ENCODE assay signal across 23 mouse cellular contexts in the genomic region with DNA sequence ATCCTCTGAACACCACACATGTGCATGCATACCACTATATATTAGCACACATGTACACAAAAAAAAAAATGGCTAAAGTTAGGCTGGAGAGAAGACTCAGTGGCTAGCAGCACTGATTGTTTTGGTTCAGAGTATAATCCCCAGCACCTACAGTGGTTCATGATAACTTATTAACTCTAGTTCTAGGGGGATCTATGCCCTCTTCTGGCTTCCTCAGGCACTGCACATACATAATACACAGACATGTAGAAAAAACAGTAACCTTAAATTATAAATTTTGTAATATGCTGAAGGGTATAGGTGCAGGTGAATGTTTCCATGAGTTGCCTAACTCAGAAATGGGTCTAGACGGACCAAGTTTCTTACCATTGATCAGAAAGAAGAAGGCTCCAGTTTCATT. TPM values are rescaled to one million over a fixed set of nuclear protein-coding genes. Genes with fewer than 3 reads are reported as not detected.
A peak's percentile ranks its signal among the peaks of the same experiment; 100 is the strongest.
DNase-seq lines count a peak whose midpoint lies in the region; ATAC-seq and TF ChIP-seq lines count a peak whose summit lies in the region.
"Had no signal": no experiment of that assay in that cellular context is flagged by ENCODE, and none has a peak within 500 bp of the region (broad histone marks: within the 10 kb centered on the region; RNA-seq: fewer than 3 reads in every experiment).

No protein-coding gene starts in this region.

- WGBS in kidney, adult 2 months = 81% methylated on average over 1 of the region's 1 CpGs
- 79% methylated on average over 1 of the region's 1 CpGs for WGBS in kidney, embryonic 14.5 days
- 87% methylated on average over 1 of the region's 1 CpGs for WGBS in midbrain, embryonic 14.5 days
- 76% methylated on average over 1 of the region's 1 CpGs for WGBS in midbrain, embryonic 11.5 days
- WGBS in stomach, postnatal 0 days = 67% methylated on average over 1 of the region's 1 CpGs

- H3K9ac ChIP-seq in kidney, embryonic 14.5 days (ENCODE audit: low read depth, low read length) = no peak overlapping the region
- H3K9ac ChIP-seq in midbrain, embryonic 14.5 days (replicated peaks; ENCODE audit: low read length) = no peak overlapping the region
- no peak overlapping the region for H3K9ac ChIP-seq in midbrain, embryonic 11.5 days (ENCODE audit: low read length)
- no peak overlapping the region for H3K9ac ChIP-seq in stomach, postnatal 0 days (ENCODE audit: low read length)
- H3K9ac ChIP-seq: hindbrain, embryonic 12.5 days; limb, embryonic 15.5 days; midbrain, embryonic 12.5 days had no signal

- no peaks in the 10 kb centered on the region for H3K4me1 ChIP-seq in kidney, adult 2 months (ENCODE audit: control insufficient read depth, insufficient read depth, low read length)
- H3K4me1 ChIP-seq in kidney, embryonic 14.5 days (ENCODE audit: control insufficient read depth, insufficient read depth, low read length) = no peaks in the 10 kb centered on the region
- no peaks in the 10 kb centered on the region for H3K4me1 ChIP-seq in midbrain, embryonic 14.5 days (ENCODE audit: control insufficient read depth, insufficient read depth, low read length)
- no peaks in the 10 kb centered on the region for H3K4me1 ChIP-seq in midbrain, embryonic 11.5 days (ENCODE audit: control insufficient read depth, insufficient read depth, low read length)
- H3K4me1 ChIP-seq in stomach, postnatal 0 days (replicated peaks; ENCODE audit: control insufficient read depth, insufficient read depth) = no peaks in the 10 kb centered on the region
- H3K4me1 ChIP-seq: heart, embryonic 10.5 days; hindbrain, embryonic 12.5 days; limb, embryonic 15.5 days; midbrain, embryonic 12.5 days had no signal

- no peaks in the 10 kb centered on the region for H3K27me3 ChIP-seq in kidney, adult 2 months (replicated peaks; ENCODE audit: control insufficient read depth, insufficient read depth, low read length)
- no peaks in the 10 kb centered on the region for H3K27me3 ChIP-seq in kidney, embryonic 14.5 days (ENCODE audit: control insufficient read depth, insufficient read depth, low read length)
- no peaks in the 10 kb centered on the region for H3K27me3 ChIP-seq in midbrain, embryonic 14.5 days (ENCODE audit: control insufficient read depth, insufficient read depth, low read length)
- no peaks in the 10 kb centered on the region for H3K27me3 ChIP-seq in midbrain, embryonic 11.5 days (ENCODE audit: control insufficient read depth, insufficient read depth, low read length)
- no peaks in the 10 kb centered on the region for H3K27me3 ChIP-seq in stomach, postnatal 0 days (ENCODE audit: control insufficient read depth, insufficient read depth, low read length)
- H3K27me3 ChIP-seq: hindbrain, embryonic 12.5 days; limb, embryonic 15.5 days; midbrain, embryonic 12.5 days had no signal

- peaks cover 38% of the 10 kb centered on the region for H3K36me3 ChIP-seq in kidney, adult 2 months (ENCODE audit: control insufficient read depth, insufficient read depth, low read length)
- peaks cover 96% of the 10 kb centered on the region for H3K36me3 ChIP-seq in kidney, embryonic 14.5 days (ENCODE audit: control insufficient read depth, insufficient read depth, low read length)
- H3K36me3 ChIP-seq in midbrain, embryonic 14.5 days (ENCODE audit: control insufficient read depth, insufficient read depth, low read length) = peaks cover 99% of the 10 kb centered on the region
- H3K36me3 ChIP-seq in midbrain, embryonic 11.5 days (ENCODE audit: control insufficient read depth, insufficient read depth, low read length) = peaks cover 50% of the 10 kb centered on the region
- H3K36me3 ChIP-seq in stomach, postnatal 0 days (ENCODE audit: control insufficient read depth, insufficient read depth, low read length) = peaks cover 33% of the 10 kb centered on the region

- no peak overlapping the region for H3K4me2 ChIP-seq in kidney, embryonic 14.5 days (replicated peaks; ENCODE audit: low read depth, low read length)
- H3K4me2 ChIP-seq in midbrain, embryonic 14.5 days (ENCODE audit: low read length) = no peak overlapping the region
- H3K4me2 ChIP-seq in midbrain, embryonic 11.5 days = no peak overlapping the region
- no peak overlapping the region for H3K4me2 ChIP-seq in stomach, postnatal 0 days (replicated peaks; ENCODE audit: low read depth)
- H3K4me2 ChIP-seq: hindbrain, embryonic 12.5 days; limb, embryonic 15.5 days; midbrain, embryonic 12.5 days had no signal

- no peaks in the 10 kb centered on the region for H3K9me3 ChIP-seq in kidney, embryonic 14.5 days (ENCODE audit: control insufficient read depth, low read length)
- no peaks in the 10 kb centered on the region for H3K9me3 ChIP-seq in midbrain, embryonic 14.5 days (ENCODE audit: control insufficient read depth, low read length)
- H3K9me3 ChIP-seq in midbrain, embryonic 11.5 days (ENCODE audit: control insufficient read depth, low read length) = no peaks in the 10 kb centered on the region
- no peaks in the 10 kb centered on the region for H3K9me3 ChIP-seq in stomach, postnatal 0 days (ENCODE audit: control insufficient read depth, low read length)
- H3K9me3 ChIP-seq: G1E; heart, embryonic 10.5 days; hindbrain, embryonic 12.5 days; limb, embryonic 15.5 days; midbrain, embryonic 12.5 days had no signal

- no peak for TF ChIP-seq POLR2A in kidney, adult 2 months (IDR thresholded peaks at IDR 0.05; ENCODE audit: low read depth, low read length)

- DNase-seq in kidney, adult 2 months = peak; percentile 17
- peak; percentile 26 for DNase-seq in midbrain, embryonic 14.5 days
- no peak for DNase-seq in midbrain, embryonic 11.5 days (ENCODE audit: low spot score, missing footprints)
- no peak for DNase-seq in stomach, postnatal 0 days (ENCODE audit: low spot score)
- DNase-seq in spleen, postnatal 4 days (ENCODE audit: low spot score in 2 of 2) = no peak
- DNase-seq: adrenal gland, postnatal 25 days; cerebellum, adult 11 months; cerebellum, postnatal 25 days; gastrocnemius, postnatal 14 days; heart, postnatal 10 days; layer of hippocampus, postnatal 36 days; lung, postnatal 4 days; thymus, postnatal 36 days had no signal

- no peak for TF ChIP-seq CTCF in kidney, adult 2 months (conservative IDR thresholded peaks at IDR 0.05; ENCODE audit: insufficient read depth, insufficient read length, low read depth, low read length)
- peak; percentile 49 for TF ChIP-seq CTCF in stomach, postnatal 0 days (IDR thresholded peaks at IDR 0.05; ENCODE audit: low read depth)

- TF ChIP-seq EP300 in stomach, postnatal 0 days (optimal IDR thresholded peaks at IDR 0.05) = no peak

- H3K4me3 ChIP-seq in kidney, adult 2 months (ENCODE audit: insufficient read depth, low read depth, low read length) = no peak overlapping the region
- no peak overlapping the region for H3K4me3 ChIP-seq in kidney, embryonic 14.5 days (ENCODE audit: low read length)
- H3K4me3 ChIP-seq in midbrain, embryonic 14.5 days (replicated peaks; ENCODE audit: low read depth, low read length) = no peak overlapping the region
- no peak overlapping the region for H3K4me3 ChIP-seq in midbrain, embryonic 11.5 days (ENCODE audit: low read depth, low read length)
- no peak overlapping the region for H3K4me3 ChIP-seq in stomach, postnatal 0 days (ENCODE audit: low read depth, low read length)
- H3K4me3 ChIP-seq: heart, embryonic 10.5 days; hindbrain, embryonic 12.5 days; limb, embryonic 15.5 days; midbrain, embryonic 12.5 days; myocyte had no signal

- ATAC-seq in kidney, embryonic 14.5 days (ENCODE audit: low FRiP score, low TSS enrichment) = no peak
- no peak for ATAC-seq in midbrain, embryonic 14.5 days (ENCODE audit: low FRiP score, low TSS enrichment)
- ATAC-seq in midbrain, embryonic 11.5 days (ENCODE audit: low FRiP score) = no peak
- ATAC-seq in common myeloid progenitor, adult 5-6 weeks (replicated peaks; ENCODE audit: low read depth, poor library complexity, severe bottlenecking) = peak; percentile 47; the same call in 1 of the 2 replicates
- ATAC-seq in stomach, postnatal 0 days (ENCODE audit: low FRiP score, low TSS enrichment) = no peak
- ATAC-seq: inflammation-experienced regulatory T-cells, adult 6 months had no signal

- no peak overlapping the region for H3K27ac ChIP-seq in kidney, adult 2 months (ENCODE audit: insufficient read depth, low read depth, low read length)
- H3K27ac ChIP-seq in kidney, embryonic 14.5 days (ENCODE audit: low read depth, low read length) = no peak overlapping the region
- H3K27ac ChIP-seq in midbrain, embryonic 14.5 days (replicated peaks; ENCODE audit: low read depth, low read length) = no peak overlapping the region
- no peak overlapping the region for H3K27ac ChIP-seq in midbrain, embryonic 11.5 days (ENCODE audit: low read depth, low read length)
- no peak overlapping the region for H3K27ac ChIP-seq in stomach, postnatal 0 days (replicated peaks)
- H3K27ac ChIP-seq: heart, embryonic 10.5 days; hindbrain, embryonic 12.5 days; limb, embryonic 15.5 days; midbrain, embryonic 12.5 days had no signal

RNA-seq across cellular contexts. Expression of a gene that starts 12.0 kb away (rescaled TPM):
- 112 and 130 TPM in 2 replicates for polyA plus RNA-seq in kidney, adult 2 months (2012; rRNA removed)
- 351 and 554 TPM in 2 replicates for polyA plus RNA-seq in kidney, embryonic 14.5 days (2014; fragmentation: Nextera tagmentation; extraction: Ambion mirVana)
- polyA plus RNA-seq in midbrain, embryonic 14.5 days (2014; fragmentation: Nextera tagmentation; extraction: Ambion mirVana) = 378 and 531 TPM in 2 replicates
- polyA plus RNA-seq in midbrain, embryonic 11.5 days (2014; fragmentation: Nextera tagmentation; extraction: Ambion mirVana) = 635 and 667 TPM in 2 replicates
- total RNA-seq in common myeloid progenitor, adult 5-6 weeks (2017) = 261 and 292 TPM in 2 replicates
- polyA plus RNA-seq in stomach, postnatal 0 days (2015; fragmentation: Nextera tagmentation; extraction: Ambion mirVana) = 280 and 282 TPM in 2 replicates

RNA-seq across cellular contexts. Expression of a gene that starts 18.9 kb away (rescaled TPM):
- polyA plus RNA-seq in kidney, adult 2 months (2012; rRNA removed) = not detected in 2 replicates
- polyA plus RNA-seq in kidney, embryonic 14.5 days (2014; fragmentation: Nextera tagmentation; extraction: Ambion mirVana) = 0.34 and 0.37 TPM in 2 replicates
- polyA plus RNA-seq in midbrain, embryonic 14.5 days (2014; fragmentation: Nextera tagmentation; extraction: Ambion mirVana) = 0.38 and 0.80 TPM in 2 replicates
- 0.52 and 0.60 TPM in 2 replicates for polyA plus RNA-seq in midbrain, embryonic 11.5 days (2014; fragmentation: Nextera tagmentation; extraction: Ambion mirVana)
- total RNA-seq in common myeloid progenitor, adult 5-6 weeks (2017) = 0.41 TPM in 1 of 2 replicates, not detected in the other
- polyA plus RNA-seq in stomach, postnatal 0 days (2015; fragmentation: Nextera tagmentation; extraction: Ambion mirVana) = 0.41 and 0.46 TPM in 2 replicates
- total RNA-seq: adrenal gland, postnatal 25 days; gastrocnemius, postnatal 14 days; heart, postnatal 10 days; layer of hippocampus, postnatal 36 days; left cerebral cortex, postnatal 25 days had no signal
- polyA plus RNA-seq: G1E had no signal

RNA-seq across cellular contexts. Expression of a gene that starts 22.0 kb away (rescaled TPM):
- polyA plus RNA-seq in kidney, adult 2 months (2012; rRNA removed) = 6.8 and 7.1 TPM in 2 replicates
- polyA plus RNA-seq in kidney, embryonic 14.5 days (2014; fragmentation: Nextera tagmentation; extraction: Ambion mirVana) = 11.8 and 16.9 TPM in 2 replicates
- 17.4 and 20.4 TPM in 2 replicates for polyA plus RNA-seq in midbrain, embryonic 14.5 days (2014; fragmentation: Nextera tagmentation; extraction: Ambion mirVana)
- polyA plus RNA-seq in midbrain, embryonic 11.5 days (2014; fragmentation: Nextera tagmentation; extraction: Ambion mirVana) = 21.4 and 22.0 TPM in 2 replicates
- total RNA-seq in common myeloid progenitor, adult 5-6 weeks (2017) = 15.4 and 20.2 TPM in 2 replicates
- polyA plus RNA-seq in stomach, postnatal 0 days (2015; fragmentation: Nextera tagmentation; extraction: Ambion mirVana) = 7.0 and 7.7 TPM in 2 replicates

RNA-seq across cellular contexts. Expression of a gene that starts 37.3 kb away (rescaled TPM):
- 24.6 and 28.4 TPM in 2 replicates for polyA plus RNA-seq in kidney, adult 2 months (2012; rRNA removed)
- polyA plus RNA-seq in kidney, embryonic 14.5 days (2014; fragmentation: Nextera tagmentation; extraction: Ambion mirVana) = 14.5 and 21.0 TPM in 2 replicates
- polyA plus RNA-seq in midbrain, embryonic 14.5 days (2014; fragmentation: Nextera tagmentation; extraction: Ambion mirVana) = 23.3 and 26.4 TPM in 2 replicates
- 16.2 and 16.4 TPM in 2 replicates for polyA plus RNA-seq in midbrain, embryonic 11.5 days (2014; fragmentation: Nextera tagmentation; extraction: Ambion mirVana)
- total RNA-seq in common myeloid progenitor, adult 5-6 weeks (2017) = 7.9 and 12.2 TPM in 2 replicates
- 10.3 and 11.0 TPM in 2 replicates for polyA plus RNA-seq in stomach, postnatal 0 days (2015; fragmentation: Nextera tagmentation; extraction: Ambion mirVana)

RNA-seq across cellular contexts. Expression of a gene that starts 38.7 kb away (rescaled TPM):
- 6.5 and 8.1 TPM in 2 replicates for polyA plus RNA-seq in kidney, adult 2 months (2012; rRNA removed)
- polyA plus RNA-seq in kidney, embryonic 14.5 days (2014; fragmentation: Nextera tagmentation; extraction: Ambion mirVana) = 5.1 and 6.8 TPM in 2 replicates
- 45.0 and 88.7 TPM in 2 replicates for polyA plus RNA-seq in midbrain, embryonic 14.5 days (2014; fragmentation: Nextera tagmentation; extraction: Ambion mirVana)
- 17.6 and 22.3 TPM in 2 replicates for polyA plus RNA-seq in midbrain, embryonic 11.5 days (2014; fragmentation: Nextera tagmentation; extraction: Ambion mirVana)
- total RNA-seq in common myeloid progenitor, adult 5-6 weeks (2017) = 1.2 and 1.4 TPM in 2 replicates
- polyA plus RNA-seq in stomach, postnatal 0 days (2015; fragmentation: Nextera tagmentation; extraction: Ambion mirVana) = 9.0 and 9.4 TPM in 2 replicates

Comparison
In these comparisons a context has a peak if more than half of its experiments do, and no peak if none do; other contexts are left out.
1. DNase-seq: peak in kidney, adult 2 months (single experiment) and midbrain, embryonic 14.5 days (single experiment); none in midbrain, embryonic 11.5 days (single experiment), stomach, postnatal 0 days (single experiment) and spleen, postnatal 4 days (0 of 2).